Mouse (Mus musculus) midbrain, embryonic 15.5 days (tissue): ENCODE measurements at regions not wholly inside any gene's neighbourhood (a gene's known extent, or its start where the extent isn't known, plus 50 kb on each side); places are given as distances from the start of the nearest gene placed in this dataset.

ENCODE experiments used
- ATAC-seq: fragments of 200-750 bp; cut with Nextera tagmentation; replicated peaks from 2 replicates; pipeline ENCODE4 v1.8.0; 2017; ENCODE audit warnings: moderate TSS enrichment
- H3K27ac ChIP-seq: fragments of 300-500 bp; sonication (generic); 2 replicates; pipeline ENCODE4 v1.5.1; 2015; ENCODE audit warnings: mild to moderate bottlenecking, inconsistent platforms
- H3K27me3 ChIP-seq: fragments of 300-500 bp; sonication (generic); replicated peaks from 2 replicates; pipeline ENCODE4 v1.6.1; 2015; ENCODE audit warnings: inconsistent platforms
- H3K36me3 ChIP-seq: fragments of 300-500 bp; sonication (generic); replicated peaks from 2 replicates; pipeline ENCODE4 v1.6.1; 2015; ENCODE audit warnings: inconsistent platforms
- H3K4me1 ChIP-seq: fragments of 300-500 bp; sonication (generic); 2 replicates; pipeline ENCODE4 v1.6.1; 2015; ENCODE audit warnings: inconsistent platforms
- H3K4me2 ChIP-seq: fragments of 300-500 bp; sonication (generic); 2 replicates; pipeline ENCODE4 v1.6.1; 2015; ENCODE audit warnings: inconsistent platforms, mild to moderate bottlenecking, moderate library complexity
- H3K4me3 ChIP-seq: fragments of 300-500 bp; sonication (generic); 2 replicates; pipeline ENCODE4 v1.5.1; 2015; ENCODE audit warnings: mild to moderate bottlenecking, inconsistent platforms
- H3K9ac ChIP-seq: fragments of 300-500 bp; sonication (generic); 2 replicates; pipeline ENCODE4 v1.6.1; 2015; ENCODE audit warnings: mild to moderate bottlenecking, inconsistent platforms
- H3K9me3 ChIP-seq: fragments of 300-500 bp; sonication (generic); 2 replicates; pipeline ENCODE4 v1.6.1; 2016; ENCODE audit warnings: inconsistent platforms
- WGBS: fragments of 180-500 bp; shearing (Covaris S2); methylation state at CpG from one replicate; pipeline ENCODE4 v1.1.7; 2015; ENCODE audit warnings: mixed read lengths; 5-methylcytosine and 5-hydroxymethylcytosine counted together

DNA sequence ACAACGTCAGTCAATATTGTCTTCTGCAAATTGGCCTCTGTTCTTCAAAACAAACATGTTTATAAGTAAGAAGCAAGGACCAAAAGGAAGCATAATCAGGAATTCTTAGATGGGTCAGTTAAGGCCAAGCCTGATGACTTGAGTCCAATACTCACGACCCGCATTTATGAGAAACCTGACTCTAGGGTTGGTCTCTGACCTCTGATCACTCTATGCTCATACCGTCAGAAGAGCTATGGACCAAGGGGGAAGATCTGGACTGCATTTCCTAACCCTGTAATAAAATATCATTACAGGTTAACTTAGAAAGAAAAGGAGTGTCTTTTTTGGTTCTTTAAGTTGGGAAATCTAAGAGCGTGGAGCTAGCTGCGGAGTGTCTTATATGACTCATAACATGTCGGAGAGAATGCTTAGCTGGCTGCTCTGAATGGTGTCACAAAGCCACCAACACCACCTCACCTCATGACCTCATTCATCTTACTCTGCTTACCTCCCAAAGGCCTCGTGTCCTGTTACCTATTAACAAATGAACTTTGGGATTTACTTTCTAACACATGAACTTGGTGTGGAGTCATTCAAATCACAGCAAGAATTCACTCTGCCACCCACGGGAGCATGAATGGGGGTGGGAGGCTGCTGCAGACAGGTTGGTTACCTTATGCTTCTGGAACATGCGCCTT lies 170.3 kb downstream of the Cd83 start:
- peaks cover 20% of the 10 kb centered on the region; the same call in 1 of the 2 replicates for H3K4me1 ChIP-seq
- 90% methylated on average over 10 of the region's 10 CpGs for WGBS
- H3K9ac ChIP-seq: no peak overlapping the region
- H3K27ac ChIP-seq: no peak overlapping the region
- no peak overlapping the region for H3K4me2 ChIP-seq
- no peaks in the 10 kb centered on the region for H3K27me3 ChIP-seq
- H3K4me3 ChIP-seq: no peak overlapping the region
- H3K9me3 ChIP-seq: no peaks in the 10 kb centered on the region
- no peak for ATAC-seq
- no peaks in the 10 kb centered on the region for H3K36me3 ChIP-seq

GRCm38 (mm10) chr13:43957046-43957445 lies 172.5 kb downstream of the Cd83 start:
- no peaks in the 10 kb centered on the region for H3K9me3 ChIP-seq
- 87% methylated on average over 2 of the region's 2 CpGs for WGBS
- no peaks in the 10 kb centered on the region for H3K27me3 ChIP-seq
- no peak overlapping the region for H3K4me3 ChIP-seq
- ATAC-seq: no peak
- H3K4me2 ChIP-seq: no peak overlapping the region
- peaks cover 11% of the 10 kb centered on the region; the same call in 1 of the 2 replicates for H3K4me1 ChIP-seq
- H3K9ac ChIP-seq: no peak overlapping the region
- H3K36me3 ChIP-seq: no peaks in the 10 kb centered on the region
- H3K27ac ChIP-seq: no peak overlapping the region

- H3K36me3 ChIP-seq: no peaks in the 10 kb centered on the region
- no peaks in the 10 kb centered on the region for H3K27me3 ChIP-seq
- WGBS: 55% methylated on average over 9 of the region's 9 CpGs
- no peak overlapping the region for H3K9ac ChIP-seq
- H3K4me2 ChIP-seq: no peak overlapping the region
- peaks cover 11% of the 10 kb centered on the region; the same call in 1 of the 2 replicates for H3K4me1 ChIP-seq
- H3K27ac ChIP-seq: no peak overlapping the region
- ATAC-seq: no peak
- H3K4me3 ChIP-seq: no peak overlapping the region
- no peaks in the 10 kb centered on the region for H3K9me3 ChIP-seq
Observed at GRCm38 (mm10) chr13:43959121-43959572, 174.6 kb downstream of the Cd83 start.

GRCm38 (mm10) chr13:43961047-43961690 lies 176.6 kb downstream of the Cd83 start:
- no peak overlapping the region for H3K4me2 ChIP-seq
- no peaks in the 10 kb centered on the region for H3K9me3 ChIP-seq
- H3K9ac ChIP-seq: no peak overlapping the region
- 73% methylated on average over 6 of the region's 6 CpGs for WGBS
- H3K4me3 ChIP-seq: no peak overlapping the region
- no peaks in the 10 kb centered on the region for H3K36me3 ChIP-seq
- ATAC-seq: no peak
- H3K4me1 ChIP-seq: peaks cover 11% of the 10 kb centered on the region; the same call in 1 of the 2 replicates
- H3K27ac ChIP-seq: no peak overlapping the region
- H3K27me3 ChIP-seq: no peaks in the 10 kb centered on the region

- no peak for ATAC-seq
- Histone ChIP-seq H3K36me3 (no peaks in the 10 kb centered on the region), H3K4me3 (no peak overlapping the region), H3K4me2 (no peak overlapping the region), H3K9me3 (no peaks in the 10 kb centered on the region), H3K4me1 (peaks cover 11% of the 10 kb centered on the region; the same call in 1 of the 2 replicates), H3K27me3 (no peaks in the 10 kb centered on the region), H3K27ac (no peak overlapping the region), H3K9ac (no peak overlapping the region)
- WGBS: 85% methylated on average over 3 of the region's 3 CpGs
Observed at GRCm38 (mm10) chr13:43961987-43962386, 177.4 kb downstream of the Cd83 start.

DNA sequence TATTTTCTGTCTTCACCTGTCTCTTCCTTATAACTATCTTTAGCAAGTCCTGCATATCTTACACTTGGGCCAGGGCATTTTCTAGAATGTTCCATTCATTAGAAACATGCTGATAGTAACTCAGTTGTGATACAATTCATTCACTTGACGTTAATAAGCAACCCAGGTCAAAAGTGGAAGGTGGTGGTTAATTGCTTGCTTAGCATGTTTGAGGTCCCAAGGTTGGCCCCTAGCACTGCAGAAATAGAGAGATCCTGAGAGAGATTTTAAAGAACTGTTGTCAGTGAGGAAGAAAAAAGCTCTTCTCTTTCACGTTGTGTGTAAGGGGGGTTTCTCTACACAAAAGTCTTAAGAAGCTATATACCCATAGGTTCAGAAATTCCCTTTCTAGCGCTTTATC lies 178.7 kb downstream of the Cd83 start:
- H3K27ac ChIP-seq: no peak overlapping the region
- no peak overlapping the region for H3K4me3 ChIP-seq
- no peaks in the 10 kb centered on the region for H3K27me3 ChIP-seq
- no peaks in the 10 kb centered on the region for H3K9me3 ChIP-seq
- ATAC-seq: no peak
- 91% methylated on average over 3 of the region's 3 CpGs for WGBS
- H3K4me1 ChIP-seq: peaks cover 8% of the 10 kb centered on the region; the same call in 1 of the 2 replicates
- H3K4me2 ChIP-seq: no peak overlapping the region
- H3K36me3 ChIP-seq: no peaks in the 10 kb centered on the region
- no peak overlapping the region for H3K9ac ChIP-seq

GRCm38 (mm10) chr13:43965256-43965905 lies 180.8 kb downstream of the Cd83 start:
- no peaks in the 10 kb centered on the region for H3K4me1 ChIP-seq
- no peaks in the 10 kb centered on the region for H3K27me3 ChIP-seq
- no peaks in the 10 kb centered on the region for H3K36me3 ChIP-seq
- H3K9me3 ChIP-seq: no peaks in the 10 kb centered on the region
- H3K4me3 ChIP-seq: no peak overlapping the region
- H3K9ac ChIP-seq: no peak overlapping the region
- no peak overlapping the region for H3K4me2 ChIP-seq
- 71% methylated on average over 4 of the region's 4 CpGs for WGBS
- no peak for ATAC-seq
- no peak overlapping the region for H3K27ac ChIP-seq

DNA sequence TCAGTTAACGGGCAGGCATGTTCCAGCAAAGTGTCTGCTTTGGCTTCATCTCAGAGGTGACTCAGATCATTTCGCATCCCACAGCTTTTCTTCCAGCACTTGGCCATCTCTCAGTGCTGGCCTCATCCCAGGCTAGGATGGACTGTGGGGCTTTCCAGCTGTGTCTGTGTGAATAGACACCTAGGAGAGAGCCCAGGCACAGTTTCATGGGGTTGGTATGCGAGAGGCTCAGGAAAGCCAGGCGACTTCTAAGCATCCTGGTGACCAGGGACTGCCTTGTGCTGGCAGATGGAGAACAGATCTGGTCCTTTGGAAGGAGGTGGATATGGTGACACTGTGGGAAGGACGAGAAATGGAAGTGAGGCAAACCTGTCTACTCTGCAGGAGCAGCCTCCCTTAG lies 182.9 kb downstream of the Cd83 start:
- Histone ChIP-seq H3K27me3 (no peaks in the 10 kb centered on the region), H3K4me2 (no peak overlapping the region), H3K36me3 (no peaks in the 10 kb centered on the region), H3K4me3 (no peak overlapping the region), H3K27ac (no peak overlapping the region), H3K9ac (no peak overlapping the region), H3K4me1 (no peaks in the 10 kb centered on the region), H3K9me3 (no peaks in the 10 kb centered on the region)
- WGBS: 80% methylated on average over 5 of the region's 5 CpGs
- no peak for ATAC-seq

DNA sequence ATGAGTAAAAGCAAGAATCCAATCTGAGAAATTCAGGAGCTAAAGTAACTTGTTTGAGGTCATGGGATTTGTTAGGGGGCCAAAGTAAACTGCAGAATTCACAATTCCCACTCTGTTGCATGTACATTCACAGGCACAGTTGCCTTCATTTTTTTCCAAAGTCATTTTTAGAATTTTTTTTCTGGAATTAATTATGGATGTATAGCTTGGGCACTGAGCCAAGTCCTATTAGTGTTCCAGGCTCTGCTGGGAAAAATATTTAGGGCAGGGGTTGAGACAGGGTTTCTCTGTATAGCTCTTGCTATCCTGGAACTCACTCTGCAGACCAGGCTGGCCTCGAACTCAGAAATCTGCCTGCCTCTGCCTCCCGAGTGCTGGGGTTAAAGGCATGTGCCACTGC lies 188.3 kb downstream of the Cd83 start:
- Histone ChIP-seq H3K4me1 (no peaks in the 10 kb centered on the region), H3K27ac (no peak overlapping the region), H3K36me3 (no peaks in the 10 kb centered on the region), H3K4me3 (no peak overlapping the region), H3K9me3 (no peaks in the 10 kb centered on the region), H3K4me2 (no peak overlapping the region), H3K27me3 (no peaks in the 10 kb centered on the region), H3K9ac (no peak overlapping the region)
- ATAC-seq: no peak
- WGBS: 85% methylated on average over 2 of the region's 2 CpGs

DNA sequence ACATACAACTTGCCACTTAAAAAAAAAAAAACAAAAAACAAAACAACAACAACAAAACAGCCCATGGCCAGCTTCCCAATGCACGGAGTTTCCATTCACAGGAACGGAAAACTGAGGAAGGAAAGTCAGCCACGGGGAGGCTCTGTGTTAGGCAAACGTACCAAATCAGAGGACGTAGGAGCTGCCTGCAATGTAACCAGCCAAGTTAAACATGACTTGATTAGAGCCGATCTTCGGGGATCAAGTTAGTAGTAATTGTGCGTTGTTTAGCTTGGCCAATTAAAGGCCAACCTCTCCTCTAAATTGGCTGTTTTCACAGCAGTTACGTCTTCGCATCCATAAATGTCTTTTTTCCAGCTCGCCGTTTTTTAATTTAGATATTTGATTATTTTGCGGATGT lies 190.7 kb downstream of the Cd83 start:
- H3K27me3 ChIP-seq: no peaks in the 10 kb centered on the region
- no peak for ATAC-seq
- H3K4me2 ChIP-seq: no peak overlapping the region
- no peak overlapping the region for H3K9ac ChIP-seq
- WGBS: 80% methylated on average over 13 of the region's 13 CpGs
- H3K36me3 ChIP-seq: no peaks in the 10 kb centered on the region
- no peak overlapping the region for H3K4me3 ChIP-seq
- no peak overlapping the region for H3K27ac ChIP-seq
- H3K9me3 ChIP-seq: no peaks in the 10 kb centered on the region
- H3K4me1 ChIP-seq: no peaks in the 10 kb centered on the region

GRCm38 (mm10) chr13:43975801-43976200 lies 191.2 kb downstream of the Cd83 start:
- H3K4me1 ChIP-seq: no peaks in the 10 kb centered on the region
- no peak for ATAC-seq
- no peaks in the 10 kb centered on the region for H3K36me3 ChIP-seq
- no peak overlapping the region for H3K4me2 ChIP-seq
- H3K9me3 ChIP-seq: no peaks in the 10 kb centered on the region
- WGBS: 64% methylated on average over 7 of the region's 7 CpGs
- no peak overlapping the region for H3K4me3 ChIP-seq
- no peaks in the 10 kb centered on the region for H3K27me3 ChIP-seq
- H3K27ac ChIP-seq: no peak overlapping the region
- no peak overlapping the region for H3K9ac ChIP-seq

- WGBS: 32% methylated on average over 7 of the region's 7 CpGs
- H3K36me3 ChIP-seq: no peaks in the 10 kb centered on the region
- no peaks in the 10 kb centered on the region for H3K9me3 ChIP-seq
- no peaks in the 10 kb centered on the region for H3K27me3 ChIP-seq
- H3K4me3 ChIP-seq: no peak overlapping the region
- H3K27ac ChIP-seq: no peak overlapping the region
- H3K9ac ChIP-seq: no peak overlapping the region
- no peak overlapping the region for H3K4me2 ChIP-seq
- H3K4me1 ChIP-seq: no peaks in the 10 kb centered on the region
- ATAC-seq: no peak
Observed at GRCm38 (mm10) chr13:43976676-43977075, 192.1 kb downstream of the Cd83 start.
